Mouse (Mus musculus): ENCODE data around the gene Shc2.

Gene Shc2

GRCm38 (mm10) chr10:79581501-79581900 is 56.2 kb downstream of the Shc2 start:
- no peak for DNase-seq (ENCODE audit: low spot score in 2 of 2)

- DNase-seq (ENCODE audit: low spot score in 2 of 2): no peak
Measured at GRCm38 (mm10) chr10:79580811-79581210, 56.9 kb downstream of the Shc2 start.

- DNase-seq (ENCODE audit: low spot score in 2 of 2): no peak
Measured at GRCm38 (mm10) chr10:79580356-79580755, 57.4 kb downstream of the Shc2 start.

- DNase-seq (ENCODE audit: low spot score in 2 of 2): no peak
Measured at GRCm38 (mm10) chr10:79579781-79580180, 57.9 kb downstream of the Shc2 start.

- no peak for DNase-seq (ENCODE audit: low spot score in 2 of 2)
Measured at GRCm38 (mm10) chr10:79578891-79579290, 58.8 kb downstream of the Shc2 start.

- DNase-seq (ENCODE audit: low spot score in 2 of 2): no peak
Measured at GRCm38 (mm10) chr10:79578276-79578675, 59.4 kb downstream of the Shc2 start.

GRCm38 (mm10) chr10:79577376-79577775 is 60.3 kb downstream of the Shc2 start:
- DNase-seq (ENCODE audit: low spot score in 2 of 2): no peak

- DNase-seq (ENCODE audit: low spot score in 2 of 2): no peak
Measured at GRCm38 (mm10) chr10:79575754-79576153, 62.0 kb downstream of the Shc2 start.

GRCm38 (mm10) chr10:79574796-79575195 is 62.9 kb downstream of the Shc2 start:
- DNase-seq (ENCODE audit: low spot score in 2 of 2): no peak

- no peak for DNase-seq (ENCODE audit: low spot score in 2 of 2)
Measured at GRCm38 (mm10) chr10:79574350-79574749, 63.4 kb downstream of the Shc2 start.

GRCm38 (mm10) chr10:79573611-79574010 is 64.1 kb downstream of the Shc2 start:
- no peak for DNase-seq (ENCODE audit: low spot score in 2 of 2)

GRCm38 (mm10) chr10:79571314-79571713 is 66.4 kb downstream of the Shc2 start:
- DNase-seq (ENCODE audit: low spot score in 2 of 2): no peak

- DNase-seq (ENCODE audit: low spot score in 2 of 2): no peak
Measured at GRCm38 (mm10) chr10:79569921-79570320, 67.8 kb downstream of the Shc2 start.
